Mouse (Mus musculus) ES-E14 (cell line): ENCODE measurements around the gene Npas3.

Experiments used
- CHD2 ChIP-seq: IDR thresholded peaks from 2 replicates; pipeline ENCODE4 v1.6.1; 2014; ENCODE audit warnings: mild to moderate bottlenecking, low read depth, low read length, inconsistent platforms
- HCFC1 ChIP-seq: IDR thresholded peaks from 2 replicates; pipeline ENCODE4 v1.6.1; 2012; ENCODE audit warnings: low read length, inconsistent platforms, borderline replicate concordance; ENCODE audit not compliant: insufficient read depth
- ZC3H11A ChIP-seq: IDR thresholded peaks from 2 replicates; pipeline ENCODE4 v1.6.1; 2012; ENCODE audit warnings: low read depth, mild to moderate bottlenecking, inconsistent platforms, low read length, borderline replicate concordance
- ZNF384 ChIP-seq: IDR thresholded peaks from 2 replicates; pipeline ENCODE4 v1.6.1; 2012; ENCODE audit warnings: low read depth, low read length, inconsistent platforms

DNA sequence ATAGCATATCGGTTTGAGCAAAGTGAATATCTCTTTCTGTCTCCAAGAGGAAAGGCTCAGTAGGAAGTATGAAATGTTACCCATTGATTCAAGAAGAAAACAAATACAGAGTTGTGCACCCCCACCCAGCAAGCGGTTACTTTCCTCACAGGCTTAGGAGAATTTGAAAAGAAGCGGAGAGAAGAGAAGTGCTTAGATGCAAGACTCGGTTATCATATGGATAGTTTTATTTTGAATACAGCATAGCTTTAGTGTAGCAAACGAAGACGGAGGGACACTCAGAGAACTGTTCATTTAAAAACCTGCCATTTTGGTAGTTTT, 5.6 kb downstream of the Npas3 start:
- TF ChIP-seq HCFC1 (no peak), CHD2 (no peak), ZC3H11A (no peak), ZNF384 (no peak)
